Mouse (Mus musculus) T-cell, adult 2 months (primary cell): ENCODE measurements around the gene R3hdm2.

Source experiments
- DNase-seq: peaks from one replicate; pipeline ENCODE4 v3.0.0; 2022; ENCODE audit warnings: low spot score

Gene R3hdm2

GRCm38 (mm10) chr10:127425794-127426193 is 45.7 kb downstream of the R3hdm2 start:
- DNase-seq = no peak

DNA sequence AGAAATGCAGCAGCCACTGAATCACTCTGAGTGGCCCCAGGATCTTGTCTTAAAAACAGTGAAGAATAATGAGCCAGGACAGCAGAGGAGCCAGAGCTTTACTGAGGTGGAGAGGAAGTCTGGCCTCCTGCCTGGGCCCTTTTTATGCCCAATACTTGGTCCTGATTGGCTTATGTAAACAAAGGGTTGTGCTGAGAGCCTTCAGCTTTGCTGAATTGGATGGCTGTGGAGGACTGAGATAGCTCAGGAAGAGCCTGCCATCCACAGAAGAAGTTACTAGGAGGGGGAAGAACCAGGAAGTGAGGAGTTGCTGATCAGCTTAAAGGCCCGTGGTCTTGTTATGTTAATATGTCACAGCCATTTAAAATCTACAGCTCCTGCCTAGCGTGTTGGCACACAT is 46.5 kb downstream of the R3hdm2 start:
- no peak for DNase-seq

GRCm38 (mm10) chr10:127427107-127427506 is 47.0 kb downstream of the R3hdm2 start:
- DNase-seq = no peak

- no peak for DNase-seq
Observed at GRCm38 (mm10) chr10:127427987-127428386, 47.9 kb downstream of the R3hdm2 start.

DNA sequence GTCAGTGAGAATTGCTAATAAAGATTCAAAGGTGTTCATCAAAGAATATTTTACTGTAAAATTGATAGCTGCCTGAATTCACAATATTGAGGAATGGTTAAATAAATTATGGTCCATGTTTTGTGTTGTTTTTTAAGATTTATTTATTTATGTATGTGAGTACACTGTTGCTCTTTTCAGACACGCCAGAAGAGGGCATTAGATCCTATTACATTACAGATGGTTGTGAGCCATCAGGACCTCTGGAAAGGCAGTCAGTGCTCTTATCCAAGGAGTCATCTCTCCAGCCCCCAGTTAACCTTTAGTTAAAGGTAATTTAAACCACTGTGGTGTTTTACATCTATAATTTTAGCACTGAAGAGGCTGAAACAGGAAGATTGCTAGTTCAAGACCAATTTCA is 49.4 kb downstream of the R3hdm2 start:
- no peak for DNase-seq

DNA sequence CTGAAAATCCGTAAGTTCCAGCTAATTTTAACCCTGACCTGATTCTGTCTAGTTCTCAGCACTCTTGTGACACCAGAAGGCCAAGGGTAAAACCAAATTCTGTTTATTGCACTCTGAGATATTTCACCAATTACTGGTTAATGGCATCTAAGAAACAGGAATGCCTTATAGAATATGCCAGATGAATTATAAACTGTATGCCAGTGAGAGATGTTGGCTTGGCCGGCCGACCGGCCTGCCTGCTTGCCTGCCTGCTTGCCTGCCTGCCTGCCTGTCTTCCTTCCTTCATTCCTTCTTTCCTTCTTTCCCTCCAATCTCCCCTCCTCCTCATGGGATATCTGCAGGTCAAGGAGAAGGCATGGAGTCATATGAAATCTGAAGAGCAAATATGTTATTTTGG is 52.3 kb downstream of the R3hdm2 start:
- DNase-seq = no peak

GRCm38 (mm10) chr10:127437354-127438113 is 57.4 kb downstream of the R3hdm2 start:
- no peak for DNase-seq

DNA sequence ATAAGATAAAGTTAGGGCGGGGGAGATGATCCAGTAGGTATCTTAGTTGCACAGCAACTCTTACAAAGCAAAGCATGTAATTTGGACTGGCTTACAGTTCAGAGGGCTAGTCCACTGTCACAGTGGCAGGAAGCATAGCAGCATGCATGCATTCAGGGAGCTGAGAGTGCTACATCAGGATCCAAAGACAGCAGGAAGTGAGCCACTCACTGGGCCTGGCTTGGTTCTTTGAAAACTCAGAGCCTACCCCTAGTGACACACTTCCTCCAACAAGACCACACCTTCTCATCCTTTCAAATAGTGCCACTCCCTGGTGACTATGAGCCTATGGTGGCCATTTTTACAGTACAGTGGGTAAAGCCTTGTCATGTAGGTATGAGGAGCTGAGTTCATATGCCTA is 73.6 kb downstream of the R3hdm2 start:
- no peak for DNase-seq

GRCm38 (mm10) chr10:127462411-127463096 is 82.4 kb downstream of the R3hdm2 start:
- no peak for DNase-seq

- DNase-seq = peak; percentile 28
Observed at GRCm38 (mm10) chr10:127471281-127471988, 91.3 kb downstream of the R3hdm2 start.

DNA sequence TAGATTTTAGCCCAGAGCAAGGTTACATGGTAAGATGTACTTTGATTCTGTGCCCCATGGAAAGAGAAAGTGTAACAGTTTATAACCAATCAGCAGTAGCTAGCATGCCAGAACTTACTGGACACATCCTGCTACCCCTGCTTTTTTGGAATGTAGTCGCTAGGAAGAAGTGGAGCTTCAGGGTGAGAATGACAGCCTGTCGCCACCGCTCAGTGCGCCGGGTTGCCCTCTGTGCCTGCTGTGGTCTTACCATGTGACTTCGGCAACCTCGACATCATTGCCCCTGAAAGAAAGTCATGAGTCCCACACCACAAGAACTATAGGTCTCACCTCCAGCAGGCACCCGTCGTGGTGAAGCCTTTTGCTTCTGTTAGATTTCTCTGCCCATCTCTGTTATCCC is 92.6 kb downstream of the R3hdm2 start:
- peak; percentile 9 for DNase-seq

- DNase-seq = no peak
Observed at GRCm38 (mm10) chr10:127475175-127475574, 95.0 kb downstream of the R3hdm2 start.

GRCm38 (mm10) chr10:127476541-127476940 is 96.4 kb downstream of the R3hdm2 start:
- no peak for DNase-seq

- DNase-seq = no peak
Observed at GRCm38 (mm10) chr10:127477301-127477700, 97.2 kb downstream of the R3hdm2 start.

DNA sequence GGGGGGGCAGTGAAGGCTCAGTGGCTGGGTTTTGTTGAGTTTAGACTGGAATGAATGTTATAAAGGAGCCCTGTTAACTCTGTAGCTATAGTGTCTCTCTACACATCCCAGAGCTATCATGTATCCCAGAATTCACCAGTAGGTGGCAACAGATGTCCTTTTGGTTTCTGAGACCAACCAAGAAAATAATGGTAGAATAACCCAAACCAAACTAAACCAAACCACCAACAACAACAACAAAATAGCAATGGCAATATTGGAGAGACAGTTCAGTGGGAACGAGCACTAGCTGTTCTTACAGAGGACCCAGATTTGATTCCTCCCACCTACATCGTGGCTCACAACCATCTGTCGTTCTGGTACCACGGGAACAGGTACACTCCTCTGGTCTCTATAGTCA is 99.0 kb downstream of the R3hdm2 start:
- no peak for DNase-seq

GRCm38 (mm10) chr10:127480833-127481813 is 101.0 kb downstream of the R3hdm2 start:
- DNase-seq = no peak

- no peak for DNase-seq
Observed at GRCm38 (mm10) chr10:127485235-127485634, 105.1 kb downstream of the R3hdm2 start.

GRCm38 (mm10) chr10:127488856-127489255 is 108.7 kb downstream of the R3hdm2 start:
- no peak for DNase-seq

- DNase-seq = no peak
Observed at GRCm38 (mm10) chr10:127490160-127491127, 110.3 kb downstream of the R3hdm2 start.

DNA sequence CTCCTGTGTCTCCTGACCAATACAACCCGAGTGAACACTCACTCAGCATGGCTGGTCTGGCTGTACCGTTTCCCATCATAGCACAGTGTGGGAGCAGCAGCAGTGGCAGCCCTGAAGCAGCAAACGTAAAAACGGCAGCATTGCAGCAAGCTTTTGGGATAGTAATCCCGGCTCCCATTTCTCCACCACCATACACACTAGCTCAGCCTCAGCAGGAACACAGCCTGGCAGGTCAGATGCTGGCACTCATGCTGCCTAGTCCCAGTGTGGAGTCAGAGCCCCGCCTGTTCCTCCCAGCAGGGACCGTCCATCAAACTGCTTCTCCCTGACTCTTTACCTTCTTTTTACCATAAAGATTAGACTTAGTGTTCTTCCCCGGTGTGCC is 111.0 kb downstream of the R3hdm2 start:
- DNase-seq = no peak

GRCm38 (mm10) chr10:127492118-127492517 is 112.0 kb downstream of the R3hdm2 start:
- DNase-seq = no peak
